Comparison of ENCODE assay signal across 9 mouse cellular contexts in the genomic region with DNA sequence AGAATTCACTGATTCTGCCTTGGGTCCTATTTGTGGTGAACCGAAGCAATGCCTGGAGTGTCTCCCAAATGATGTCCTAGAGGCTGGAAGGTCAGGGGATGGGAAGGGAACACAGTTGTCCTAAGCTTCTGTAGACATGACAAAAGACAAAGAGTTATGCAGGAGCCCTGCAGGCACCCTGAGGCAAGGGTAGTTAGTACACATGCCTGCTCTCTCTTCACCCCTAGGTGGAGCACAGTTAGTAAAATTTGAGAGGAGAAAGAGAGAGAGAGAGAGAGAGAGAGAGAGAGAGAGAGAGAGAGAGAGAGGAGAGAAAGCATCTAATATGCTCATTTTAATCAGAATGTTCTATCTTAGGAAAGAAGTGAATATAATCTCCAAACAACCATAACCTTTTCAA.
DNase-seq lines count a peak whose midpoint lies in the region; TF ChIP-seq lines count a peak whose summit lies in the region.
"Had no signal": no experiment of that assay in that cellular context is flagged by ENCODE, and none has a peak within 500 bp of the region (broad histone marks: within the 10 kb centered on the region; RNA-seq: fewer than 3 reads in every experiment).

No protein-coding gene starts in this region.

- TF ChIP-seq CTCF in gastrocnemius, adult 2 months (IDR thresholded peaks at IDR 0.05) = peak; percentile 30
- TF ChIP-seq CTCF in layer of hippocampus, adult 2 months (conservative IDR thresholded peaks at IDR 0.05) = peak; percentile 78
- peak; percentile 48 for TF ChIP-seq CTCF in cortical plate, adult 2 months (IDR thresholded peaks at IDR 0.05; ENCODE audit: extremely low read depth, insufficient read depth, low read length)

- H3K4me3 ChIP-seq in gastrocnemius, adult 2 months = no peak overlapping the region
- H3K4me3 ChIP-seq in layer of hippocampus, adult 2 months = no peak overlapping the region
- no peak overlapping the region for H3K4me3 ChIP-seq in cortical plate, adult 2 months (ENCODE audit: insufficient read depth, low read length)
- H3K4me3 ChIP-seq: liver, embryonic 15.5 days had no signal

- DNase-seq in gastrocnemius, adult 2 months = no peak
- no peak for DNase-seq in gastrocnemius, adult 8-10 months (ENCODE audit: low spot score in 2 of 2)
- DNase-seq in layer of hippocampus, adult 2 months (ENCODE audit: low spot score in 2 of 2) = peak; percentile 11 to 37
- DNase-seq in layer of hippocampus, postnatal 25 days (ENCODE audit: extremely low spot score in 1 of 2, low spot score in 1 of 2) = no peak
- peak; percentile 3 for DNase-seq in ES-CJ7 (ENCODE audit: low read depth, low spot score)
- no peak for DNase-seq in spleen, postnatal 36 days (ENCODE audit: low spot score in 2 of 2)
- DNase-seq in T-cell, adult 2 months (ENCODE audit: low spot score) = no peak

- intact Hi-C loops in gastrocnemius, adult 2 months (cut with DNase I) = no loop called here

- no peaks in the 10 kb centered on the region for H3K4me1 ChIP-seq in cortical plate, adult 2 months (ENCODE audit: control insufficient read depth, insufficient read depth, low read length)
- H3K4me1 ChIP-seq: liver, embryonic 15.5 days had no signal

- no peak for TF ChIP-seq POLR2A in cortical plate, adult 2 months (IDR thresholded peaks at IDR 0.05; ENCODE audit: extremely low read depth, insufficient read depth, low read length)

- H3K27ac ChIP-seq in gastrocnemius, adult 2 months = no peak overlapping the region
- H3K27ac ChIP-seq in layer of hippocampus, adult 2 months = no peak overlapping the region
- H3K27ac ChIP-seq in cortical plate, adult 2 months (ENCODE audit: insufficient read depth, low read length) = no peak overlapping the region
- H3K27ac ChIP-seq: liver, embryonic 15.5 days had no signal

Comparison
In these comparisons a context has a peak if more than half of its experiments do, and no peak if none do; other contexts are left out.
1. DNase-seq: peak in layer of hippocampus, adult 2 months (2 of 2) and ES-CJ7 (single experiment); none in gastrocnemius, adult 2 months (single experiment), gastrocnemius, adult 8-10 months (0 of 2), layer of hippocampus, postnatal 25 days (0 of 2), spleen, postnatal 36 days (0 of 2) and T-cell, adult 2 months (single experiment).
2. Peak in every context shown above with its lines, with median percentiles within 50 percentile points of each other: CTCF ChIP-seq.